Comparison of ENCODE assay signal across 11 mouse cellular contexts in the genomic region with DNA sequence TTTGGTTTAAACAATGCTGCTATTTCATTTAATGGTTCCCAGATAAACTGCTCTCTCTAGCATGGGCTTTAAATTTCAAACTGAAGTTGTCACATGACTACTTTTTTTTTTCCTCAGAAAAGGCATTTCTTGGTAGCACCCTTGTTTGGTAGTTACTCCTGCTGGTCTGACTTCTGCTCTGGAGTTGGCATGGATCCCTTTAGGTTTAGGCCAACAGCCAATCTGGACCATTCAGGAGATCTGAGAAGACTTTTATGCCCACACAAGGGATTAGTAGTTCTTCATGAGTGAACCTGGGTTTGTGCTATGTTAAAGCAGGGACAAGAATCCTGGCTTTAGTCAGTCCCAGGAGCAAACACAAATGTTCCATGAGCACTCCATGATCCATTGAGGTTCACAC.
DNase-seq lines count a peak whose midpoint lies in the region.
"Had no signal": no experiment of that assay in that cellular context is flagged by ENCODE, and none has a peak within 500 bp of the region (broad histone marks: within the 10 kb centered on the region; RNA-seq: fewer than 3 reads in every experiment).

No protein-coding gene starts in this region.

- DNase-seq in cerebellum, postnatal 14 days = peak; percentile 32 to 61
- no peak for DNase-seq in cerebellum, adult 18-20 months
- DNase-seq in cerebellum, postnatal 36 days = peak; percentile 22 to 24
- no peak for DNase-seq in cerebellum, adult 9-10 months
- peak; percentile 3 for DNase-seq in brain, adult 2 months (ENCODE audit: low read depth, low spot score)
- no peak for DNase-seq in thymus, postnatal 4 days
- DNase-seq: adrenal gland, adult 2 months; adrenal gland, postnatal 10 days; adrenal gland, postnatal 25 days; cerebellum, adult 11-12 months; forebrain, postnatal 0 days had no signal

Comparison
In these comparisons a context has a peak if more than half of its experiments do, and no peak if none do; other contexts are left out.
1. DNase-seq: peak in cerebellum, postnatal 14 days (2 of 2), cerebellum, postnatal 36 days (2 of 2) and brain, adult 2 months (single experiment); none in cerebellum, adult 18-20 months (0 of 2), cerebellum, adult 9-10 months (single experiment) and thymus, postnatal 4 days (single experiment).